Mouse (Mus musculus) forebrain, embryonic 11.5 days (tissue): ENCODE results near the gene Pbld1. TPM values are rescaled to one million over a fixed set of nuclear protein-coding genes. Genes with fewer than 3 reads are reported as not detected.
A peak's percentile ranks its signal among the peaks of the same experiment; 100 is the strongest.

Experiments
- ATAC-seq: fragments of 200-750 bp; cut with Nextera tagmentation; replicated peaks from 2 replicates; pipeline ENCODE4 v1.8.0; 2017; ENCODE audit warnings: moderate TSS enrichment; ENCODE audit not compliant: low FRiP score
- DNase-seq: peaks from one replicate; pipeline ENCODE4 v3.0.0-alpha.2; 2017; ENCODE audit warnings: low spot score
- H3K27ac ChIP-seq: fragments of 300-500 bp; sonication (generic); 2 replicates; pipeline ENCODE4 v1.5.1; 2014; ENCODE audit warnings: low read depth, low read length
- H3K27me3 ChIP-seq: fragments of 300-500 bp; sonication (generic); 2 replicates; pipeline ENCODE4 v1.6.1; 2014; ENCODE audit warnings: mild to moderate bottlenecking, low read length, mixed read lengths; ENCODE audit not compliant: control insufficient read depth, insufficient read depth
- H3K36me3 ChIP-seq: fragments of 300-500 bp; sonication (generic); 2 replicates; pipeline ENCODE4 v1.6.1; 2014; ENCODE audit warnings: mild to moderate bottlenecking, low read length, moderate library complexity, mixed read lengths; ENCODE audit not compliant: control insufficient read depth, insufficient read depth
- H3K4me1 ChIP-seq: fragments of 300-500 bp; sonication (generic); replicated peaks from 2 replicates; pipeline ENCODE4 v1.6.1; 2014; ENCODE audit warnings: low read length, mixed read lengths; ENCODE audit not compliant: control insufficient read depth, insufficient read depth
- H3K4me2 ChIP-seq: fragments of 300-500 bp; sonication (generic); 2 replicates; pipeline ENCODE4 v1.6.1; 2014; ENCODE audit warnings: low read depth, mild to moderate bottlenecking, low read length, moderate library complexity, mixed read lengths; ENCODE audit not compliant: severe bottlenecking
- H3K4me3 ChIP-seq: fragments of 300-500 bp; sonication (generic); 2 replicates; pipeline ENCODE4 v1.5.1; 2014; ENCODE audit warnings: low read depth, low read length
- H3K9ac ChIP-seq: fragments of 300-500 bp; sonication (generic); 2 replicates; pipeline ENCODE4 v1.6.1; 2014; ENCODE audit warnings: low read length
- H3K9me3 ChIP-seq: fragments of 300-500 bp; sonication (generic); 2 replicates; pipeline ENCODE4 v1.6.1; 2016; ENCODE audit warnings: low read length, mixed read lengths; ENCODE audit not compliant: control insufficient read depth
- WGBS: fragments of 180-500 bp; shearing (Covaris S2); extraction: QIAGEN DNeasy Blood & Tissue Kit; methylation state at CpG from one replicate; pipeline ENCODE4 v1.1.7; 2014; 5-methylcytosine and 5-hydroxymethylcytosine counted together
- polyA plus RNA-seq: library from polyadenylated mRNA; unstranded; fragments of >200 nt; fragmentation: Nextera tagmentation; extraction: Ambion mirVana; gene quantifications from 2 replicates; pipeline ENCODE4 v1.2.1, GENCODE M21; 2014

Pbld1 gene
- polyA plus RNA-seq, 1 experiment from 2014 or later = 1.6 TPM

DNA sequence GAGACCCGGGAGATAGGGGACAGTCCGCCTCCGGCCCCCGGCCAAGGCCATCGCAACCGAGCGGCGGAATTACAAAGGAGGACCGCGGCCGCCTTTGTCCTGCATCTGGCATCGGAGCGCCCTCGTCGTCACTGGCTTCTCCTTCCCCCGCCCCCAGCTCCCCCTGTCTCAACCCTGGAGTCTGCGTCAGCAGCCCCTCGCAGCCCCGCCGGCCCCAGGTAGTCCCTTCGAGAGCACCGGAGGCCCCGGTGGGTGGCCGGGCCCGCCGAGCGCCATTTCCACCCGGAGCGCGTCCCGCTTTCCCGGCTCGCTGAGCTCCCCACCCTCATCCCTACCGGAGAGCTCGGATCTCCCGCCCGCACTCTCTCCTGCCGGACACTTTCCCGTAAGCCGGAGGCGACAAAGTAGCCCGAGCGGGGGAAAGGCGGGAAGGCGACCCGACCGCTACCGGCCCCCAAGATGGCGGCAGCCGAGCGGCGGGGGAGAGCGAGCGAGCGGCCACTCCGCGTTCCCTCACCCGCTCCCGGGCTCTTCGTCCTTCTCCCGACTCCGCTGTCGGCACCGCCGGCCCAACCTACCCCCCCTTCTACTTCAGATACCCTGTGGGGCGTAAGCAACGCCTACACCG is 36.7 kb upstream of the Pbld1 start:
- no peaks in the 10 kb centered on the region for H3K27me3 ChIP-seq
- H3K4me1 ChIP-seq = peaks cover 11% of the 10 kb centered on the region
- H3K27ac ChIP-seq = peak overlapping the region; percentile 100
- H3K36me3 ChIP-seq = no peaks in the 10 kb centered on the region
- ATAC-seq (peak; percentile 22), DNase-seq (peak; percentile 88)
- peak overlapping the region; percentile 63; the same call in 1 of the 2 replicates for H3K4me2 ChIP-seq
- H3K4me3 ChIP-seq = peak overlapping the region; percentile 63
- no peaks in the 10 kb centered on the region for H3K9me3 ChIP-seq
- WGBS = under 1% methylated on average over 68 of the region's 68 CpGs
- peak overlapping the region; percentile 89 for H3K9ac ChIP-seq

DNA sequence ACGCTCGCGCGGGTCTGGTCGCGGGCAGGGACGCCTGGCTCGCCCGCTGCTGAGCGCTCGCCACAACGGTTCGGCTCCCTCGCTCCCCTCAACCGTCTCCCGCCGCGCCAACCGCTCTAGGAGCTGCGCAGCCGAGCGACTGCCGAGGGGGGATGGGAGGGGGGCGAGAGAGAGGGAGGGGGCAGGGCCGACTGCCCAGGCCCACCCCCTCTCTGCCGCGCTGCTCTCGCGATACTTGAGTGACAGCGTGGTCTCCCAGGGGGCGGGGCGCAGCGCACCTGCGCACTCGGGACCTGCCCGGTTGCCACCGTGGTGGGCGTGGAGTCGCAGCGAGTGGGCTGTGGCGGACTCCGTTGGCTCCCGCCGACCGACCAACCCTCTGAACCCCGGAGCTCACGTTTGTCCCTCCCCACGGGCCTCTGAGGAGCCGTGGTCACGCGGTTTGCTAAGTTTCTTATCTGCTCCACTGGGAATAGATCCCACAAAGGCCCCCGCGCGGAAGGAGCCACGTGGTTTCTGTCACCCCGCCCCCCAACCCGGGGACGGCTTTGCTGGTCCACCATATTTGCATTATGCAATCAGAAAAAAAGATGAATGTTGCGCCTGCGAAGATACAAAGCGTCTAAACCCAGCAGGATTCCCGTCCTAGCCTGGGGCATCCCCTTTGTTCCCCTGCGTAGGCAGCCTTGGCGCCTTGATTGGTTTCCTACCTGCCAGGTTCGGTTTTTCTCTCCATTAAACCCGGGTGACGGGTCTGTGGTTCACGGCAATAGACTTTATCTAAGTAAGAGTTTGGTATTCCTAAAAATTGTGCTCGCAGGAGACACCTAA is 36.0 kb upstream of the Pbld1 start, which contains the start of the genes Hnrnph3 and Pbld2:
Gene Hnrnph3, minus strand, starts transcription at position 469 of the 831 bp plus-strand sequence.
Gene Pbld2, plus strand, starts transcription at position 567 of the 831 bp plus-strand sequence.
- peak; percentile 91 for ATAC-seq
- WGBS = under 1% methylated on average over 57 of the region's 69 CpGs
- peaks cover 11% of the 10 kb centered on the region for H3K4me1 ChIP-seq

GRCm38 (mm10) chr10:63024580-63024910 is 35.4 kb upstream of the Pbld1 start:
- H3K27ac ChIP-seq = peak overlapping the region; percentile 100
- no peaks in the 10 kb centered on the region for H3K27me3 ChIP-seq
- no peaks in the 10 kb centered on the region for H3K9me3 ChIP-seq
- ATAC-seq = peak; percentile 23
- peaks cover 11% of the 10 kb centered on the region for H3K4me1 ChIP-seq
- peak overlapping the region; percentile 89 for H3K9ac ChIP-seq
- DNase-seq = peak; percentile 78
- H3K4me3 ChIP-seq = peak overlapping the region; percentile 63
- WGBS = 1% methylated on average over 8 of the region's 8 CpGs
- no peaks in the 10 kb centered on the region for H3K36me3 ChIP-seq
- peak overlapping the region; percentile 88 for H3K4me2 ChIP-seq

More for the DNA sequence above, 36.0 kb upstream of the Pbld1 start, which contains the start of the genes Hnrnph3 and Pbld2:
- no peaks in the 10 kb centered on the region for H3K36me3 ChIP-seq
- H3K27ac ChIP-seq = peak within 1 kb of the TSS; percentile 100
- peak; percentile 100 for DNase-seq
- no peaks in the 10 kb centered on the region for H3K9me3 ChIP-seq
- H3K4me2 ChIP-seq = peak within 1 kb of the TSS; percentile 88
- H3K4me3 ChIP-seq = peak within 1 kb of the TSS; percentile 63
- peak within 1 kb of the TSS; percentile 89 for H3K9ac ChIP-seq
- H3K27me3 ChIP-seq = no peaks in the 10 kb centered on the region

GRCm38 (mm10) chr10:63025016-63025415 is 34.9 kb upstream of the Pbld1 start:
- peak overlapping the region; percentile 89 for H3K9ac ChIP-seq
- H3K9me3 ChIP-seq = no peaks in the 10 kb centered on the region
- WGBS = 19% methylated on average over 2 of the region's 2 CpGs
- H3K4me2 ChIP-seq = peak overlapping the region; percentile 88
- DNase-seq (no peak), ATAC-seq (no peak)
- no peaks in the 10 kb centered on the region for H3K27me3 ChIP-seq
- H3K27ac ChIP-seq = peak overlapping the region; percentile 100
- H3K36me3 ChIP-seq = no peaks in the 10 kb centered on the region
- H3K4me1 ChIP-seq = peaks cover 11% of the 10 kb centered on the region
- H3K4me3 ChIP-seq = peak overlapping the region; percentile 63

DNA sequence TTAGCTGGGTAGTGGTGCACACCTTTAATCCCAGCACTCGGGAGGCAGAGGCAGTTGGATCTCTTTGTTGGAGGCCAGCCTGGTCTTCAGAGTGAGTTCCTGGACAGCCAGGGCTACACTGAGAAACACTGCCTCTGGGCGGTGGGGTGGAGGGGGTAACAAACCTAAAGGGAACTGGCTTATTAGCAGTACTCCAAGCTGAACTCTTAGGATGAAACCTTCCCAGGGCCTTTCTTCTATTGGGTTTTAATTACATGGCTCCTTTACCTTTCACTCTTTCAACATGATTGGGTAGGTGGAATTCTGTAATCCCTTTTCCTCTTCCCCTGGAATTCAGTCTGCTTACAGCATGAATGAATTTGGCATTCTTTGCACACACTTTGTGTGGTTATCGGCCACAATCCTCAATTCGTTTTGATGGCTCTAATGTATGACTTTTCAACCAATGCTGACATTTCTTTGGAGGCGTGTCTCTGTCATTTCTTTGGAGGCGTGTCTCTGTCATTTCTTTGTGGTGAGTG is 34.4 kb upstream of the Pbld1 start:
- peak overlapping the region; percentile 89 for H3K9ac ChIP-seq
- H3K4me2 ChIP-seq = peak overlapping the region; percentile 88
- H3K9me3 ChIP-seq = no peaks in the 10 kb centered on the region
- peak overlapping the region; percentile 100 for H3K27ac ChIP-seq
- no peaks in the 10 kb centered on the region for H3K27me3 ChIP-seq
- 10% methylated on average over 6 of the region's 6 CpGs for WGBS
- 0 out of 2 replicates have a peak, but pooled peaks have one; percentile 4 for ATAC-seq
- no peaks in the 10 kb centered on the region for H3K36me3 ChIP-seq
- DNase-seq = peak; percentile 81
- peak overlapping the region; percentile 63; the same call in 1 of the 2 replicates for H3K4me3 ChIP-seq
- H3K4me1 ChIP-seq = peaks cover 11% of the 10 kb centered on the region

DNA sequence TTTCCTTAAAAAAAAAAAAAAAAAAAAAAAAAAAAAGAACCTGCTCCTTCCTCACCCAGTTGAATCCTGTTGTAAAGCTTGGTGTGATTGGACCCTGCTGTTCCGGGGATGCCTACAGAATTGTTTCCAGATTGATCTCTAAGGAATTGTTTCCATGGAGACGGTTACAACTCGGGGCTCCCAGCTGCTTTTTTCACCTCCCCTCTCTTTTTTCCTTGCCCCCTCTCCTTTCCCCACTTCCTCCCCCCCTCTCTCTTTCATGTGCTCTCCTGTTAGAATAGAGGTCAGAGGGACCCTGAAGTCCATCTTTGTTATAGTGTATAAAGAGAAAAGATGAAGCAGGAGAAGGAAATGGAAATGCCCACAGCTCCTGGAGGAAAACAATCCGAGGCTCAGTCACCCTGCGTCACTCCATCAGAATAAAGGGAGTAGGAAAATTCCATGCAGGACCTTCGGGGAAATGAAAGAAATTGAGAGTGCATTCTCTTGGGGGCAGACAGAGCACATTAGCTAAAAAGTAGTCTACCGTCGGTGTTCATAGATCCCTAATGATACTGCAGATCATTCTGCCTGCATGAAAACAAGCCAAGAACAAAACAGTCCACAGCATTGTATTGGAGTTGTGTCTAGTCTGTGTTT is 33.7 kb upstream of the Pbld1 start:
- no peak overlapping the region for H3K4me3 ChIP-seq
- no peaks in the 10 kb centered on the region for H3K9me3 ChIP-seq
- peak overlapping the region; percentile 100 for H3K27ac ChIP-seq
- H3K36me3 ChIP-seq = no peaks in the 10 kb centered on the region
- peaks cover 11% of the 10 kb centered on the region for H3K4me1 ChIP-seq
- peak overlapping the region; percentile 14; the same call in 1 of the 2 replicates for H3K9ac ChIP-seq
- H3K4me2 ChIP-seq = peak overlapping the region; percentile 34; the same call in 1 of the 2 replicates
- ATAC-seq (peak; percentile 22), DNase-seq (peak; percentile 68)
- no peaks in the 10 kb centered on the region for H3K27me3 ChIP-seq
- 4% methylated on average over 8 of the region's 8 CpGs for WGBS

DNA sequence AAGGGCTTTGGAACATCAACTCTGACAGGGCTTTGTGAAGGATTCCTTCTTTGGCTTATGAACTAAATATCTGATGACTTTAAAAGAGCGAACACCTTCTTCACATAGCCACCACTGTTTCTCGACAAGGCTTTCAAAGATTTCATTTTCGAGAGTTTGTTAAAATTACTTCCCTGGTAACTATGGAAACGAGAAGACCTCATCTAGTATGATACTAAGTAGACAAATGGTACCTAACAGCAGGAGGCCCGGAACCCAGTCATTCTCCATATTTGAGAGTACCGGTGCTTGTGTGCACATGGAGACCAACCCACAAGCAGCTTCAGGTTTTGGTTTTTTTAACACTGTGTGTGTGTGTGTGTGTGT is 33.2 kb upstream of the Pbld1 start:
- Histone ChIP-seq H3K27ac (peak overlapping the region; percentile 100), H3K9me3 (no peaks in the 10 kb centered on the region), H3K4me2 (peak overlapping the region; percentile 34; the same call in 1 of the 2 replicates), H3K36me3 (no peaks in the 10 kb centered on the region), H3K4me3 (no peak overlapping the region), H3K4me1 (peaks cover 11% of the 10 kb centered on the region), H3K27me3 (no peaks in the 10 kb centered on the region), H3K9ac (peak overlapping the region; percentile 14; the same call in 1 of the 2 replicates)
- no peak for ATAC-seq
- DNase-seq = no peak
- 38% methylated on average over 6 of the region's 6 CpGs for WGBS
